Mouse (Mus musculus) lung, adult 2 months (tissue): ENCODE results near the gene Smad6. TPM values are rescaled to one million over a fixed set of nuclear protein-coding genes. Genes with fewer than 3 reads are reported as not detected.
A peak's percentile ranks its signal among the peaks of the same experiment; 100 is the strongest.

Source experiments
- DNase-seq: peaks from one replicate; pipeline ENCODE4 v3.0.0; 2022
- H3K4me1 ChIP-seq: fragments of 200-500 bp; 2 replicates; pipeline ENCODE4 v1.6.1; 2011; ENCODE audit warnings: low read length; ENCODE audit not compliant: control insufficient read depth, insufficient read depth
- H3K4me3 ChIP-seq: fragments of 200-500 bp; replicated peaks from 2 replicates; pipeline ENCODE3; 2011; ENCODE audit warnings: low read depth, mild to moderate bottlenecking, control low read depth, low read length; ENCODE audit errors: extremely low read depth
- CTCF ChIP-seq: fragments of 200-500 bp; IDR thresholded peaks from 2 replicates; pipeline ENCODE4 v1.5.1; 2011; ENCODE audit warnings: mild to moderate bottlenecking, low read length, control low read depth; ENCODE audit not compliant: insufficient read depth
- POLR2A ChIP-seq: fragments of 200-500 bp; IDR thresholded peaks from 2 replicates; pipeline ENCODE4 v1.6.1; 2011; ENCODE audit warnings: low read depth, mild to moderate bottlenecking, control low read depth, low read length, borderline replicate concordance; ENCODE audit errors: extremely low read depth
- WGBS: fragments of 180-500 bp; shearing (Covaris S2); methylation state at CpG from one replicate; pipeline ENCODE4 v1.1.7; 2018; 5-methylcytosine and 5-hydroxymethylcytosine counted together
- polyA plus RNA-seq: library from polyadenylated mRNA; depleted of rRNA; stranded (reverse); fragments of >200 nt; gene quantifications from 2 replicates; pipeline ENCODE4 v1.2.3, GENCODE M21; 2012; rRNA removed

Smad6 gene
- polyA plus RNA-seq = 260 and 369 TPM in 2 replicates

DNA sequence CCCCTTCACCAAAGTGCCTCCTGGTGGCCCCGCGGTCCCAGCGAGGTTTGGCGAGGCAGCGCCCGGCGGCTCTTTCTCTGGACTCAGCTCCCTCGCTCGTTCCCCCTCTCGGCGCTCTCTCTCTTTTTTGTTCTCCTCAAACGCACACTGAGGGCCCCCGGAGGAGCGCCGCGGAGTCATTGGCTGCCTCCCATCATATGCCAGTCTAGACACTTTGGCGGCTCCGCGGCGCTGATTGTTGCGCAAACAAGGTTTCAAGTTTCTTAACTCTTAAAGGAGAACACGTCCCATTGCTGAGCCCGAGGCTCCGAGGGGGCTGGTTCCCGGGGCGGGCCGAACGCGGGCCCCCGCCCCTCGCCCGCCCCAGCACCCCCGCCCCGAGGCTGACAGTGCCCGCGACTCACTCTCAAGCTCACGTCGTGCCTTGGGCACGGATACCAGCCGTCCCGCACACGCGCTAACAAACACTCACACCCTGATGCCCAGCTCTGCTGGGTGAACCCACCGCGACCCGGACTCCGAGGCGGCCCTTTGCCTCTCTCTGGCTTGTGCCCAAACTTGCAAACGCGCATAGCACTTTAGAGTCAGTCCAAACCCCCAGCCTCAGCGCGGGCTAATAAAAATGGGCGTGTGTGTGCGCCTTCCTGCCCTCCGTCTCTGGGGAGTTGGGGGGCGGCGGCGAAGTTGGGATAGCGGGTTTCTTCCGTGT lies at the start of gene Smad6:
Smad6 (minus strand) TSS at position 207 of the 709 bp plus-strand sequence.
- DNase-seq = peak; percentile 88
- TF ChIP-seq CTCF = no peak
- peak; percentile 87; the same call in 1 of the 2 replicates for TF ChIP-seq POLR2A
- H3K4me3 ChIP-seq = peak within 1 kb of the TSS; percentile 90
- under 1% methylated on average over 57 of the region's 60 CpGs for WGBS
- H3K4me1 ChIP-seq = peaks cover 3% of the 10 kb centered on the region; the same call in 1 of the 2 replicates

DNA sequence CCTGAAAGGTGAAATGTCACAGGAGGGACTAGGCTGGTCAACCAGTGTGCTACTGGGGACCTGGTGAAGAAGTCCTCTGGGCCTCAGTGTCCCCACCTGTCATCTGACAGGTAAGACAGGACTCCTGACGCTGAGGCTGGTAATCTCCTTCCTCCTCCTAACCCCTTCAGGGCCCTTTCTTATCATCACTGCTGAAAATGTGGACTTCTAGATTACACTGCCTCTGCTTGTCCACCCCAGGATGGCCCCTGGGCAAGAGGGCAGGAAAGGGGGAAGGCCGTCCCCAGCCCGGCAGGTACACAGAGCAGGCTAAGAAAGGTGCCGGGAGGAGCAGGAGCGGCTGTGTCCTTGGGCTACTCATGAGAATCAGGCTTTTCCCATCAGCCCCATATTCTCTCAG lies 48.8 kb upstream of the Smad6 start:
- no peak for TF ChIP-seq POLR2A
- TF ChIP-seq CTCF = no peak
- DNase-seq = no peak
- WGBS = 94% methylated on average over 5 of the region's 5 CpGs
- no peak overlapping the region for H3K4me3 ChIP-seq
- H3K4me1 ChIP-seq = peaks cover 12% of the 10 kb centered on the region

DNA sequence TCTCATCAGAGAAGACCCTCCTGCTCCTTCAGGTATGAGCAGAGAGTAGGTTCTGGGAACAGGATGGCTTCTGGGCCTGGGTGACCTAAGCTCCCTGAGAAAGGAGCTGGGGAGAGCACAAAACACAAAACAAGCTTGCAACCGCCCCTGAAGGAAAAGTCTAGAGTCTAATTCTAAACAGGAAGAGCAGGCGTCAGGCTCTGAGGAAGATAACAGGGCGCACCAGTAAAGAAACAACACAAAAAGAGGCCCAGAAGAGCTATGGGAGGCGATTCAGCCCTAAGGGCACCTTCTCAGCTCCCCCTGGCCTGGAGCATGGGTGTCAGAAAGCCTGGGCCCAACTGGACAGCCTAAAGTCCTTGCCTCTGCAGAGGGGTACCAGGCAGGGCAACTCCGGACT lies 47.3 kb upstream of the Smad6 start:
- Histone ChIP-seq H3K4me1 (peaks cover 12% of the 10 kb centered on the region), H3K4me3 (no peak overlapping the region)
- WGBS = 54% methylated on average over 5 of the region's 5 CpGs
- TF ChIP-seq POLR2A (no peak), CTCF (no peak)
- DNase-seq = no peak

DNA sequence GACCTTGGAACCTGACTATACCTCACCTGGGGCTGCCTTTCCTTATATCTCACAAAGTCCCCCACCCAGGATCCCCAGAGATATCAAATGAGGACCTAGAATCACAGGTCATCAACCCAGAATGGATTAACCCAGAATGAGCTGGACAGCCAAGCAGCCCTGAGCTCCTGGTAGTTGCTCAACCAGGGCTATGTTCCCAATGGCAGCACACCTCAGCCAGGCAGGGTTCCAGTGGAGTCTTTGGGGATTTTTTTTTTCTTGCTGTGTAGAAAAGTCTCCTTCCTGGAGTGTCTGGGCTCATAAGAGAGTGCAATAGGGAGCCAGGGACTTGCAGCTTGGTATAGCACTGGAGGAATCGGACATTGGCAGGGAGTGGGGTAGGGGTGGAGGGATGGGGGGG lies 46.7 kb upstream of the Smad6 start:
- no peak overlapping the region for H3K4me3 ChIP-seq
- WGBS = 70% methylated on average over 1 of the region's 1 CpGs
- DNase-seq = no peak
- H3K4me1 ChIP-seq = peaks cover 12% of the 10 kb centered on the region
- TF ChIP-seq CTCF = no peak

DNA sequence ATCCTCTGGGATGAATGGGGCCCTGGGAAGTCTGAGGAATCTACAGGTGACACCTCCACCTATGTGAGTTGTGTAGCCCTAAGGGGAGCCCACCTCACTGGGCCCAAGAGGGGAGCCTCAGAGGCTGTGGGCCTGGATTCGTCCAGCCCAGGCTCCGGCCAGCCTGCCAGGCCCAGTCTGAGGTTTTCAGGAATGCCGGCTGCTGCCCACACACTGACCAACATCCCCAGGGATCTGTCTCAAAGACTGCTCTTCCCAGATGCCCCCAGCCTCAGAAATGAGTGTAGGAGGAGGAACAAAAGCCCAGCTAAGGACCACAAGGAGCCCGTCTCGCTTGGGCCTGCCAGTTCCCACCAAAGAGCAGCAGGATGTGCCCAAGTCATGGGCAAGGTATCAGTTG lies 45.9 kb upstream of the Smad6 start:
- H3K4me3 ChIP-seq = no peak overlapping the region
- 86% methylated on average over 5 of the region's 5 CpGs for WGBS
- no peak for TF ChIP-seq POLR2A
- no peak for DNase-seq
- peaks cover 12% of the 10 kb centered on the region for H3K4me1 ChIP-seq

DNA sequence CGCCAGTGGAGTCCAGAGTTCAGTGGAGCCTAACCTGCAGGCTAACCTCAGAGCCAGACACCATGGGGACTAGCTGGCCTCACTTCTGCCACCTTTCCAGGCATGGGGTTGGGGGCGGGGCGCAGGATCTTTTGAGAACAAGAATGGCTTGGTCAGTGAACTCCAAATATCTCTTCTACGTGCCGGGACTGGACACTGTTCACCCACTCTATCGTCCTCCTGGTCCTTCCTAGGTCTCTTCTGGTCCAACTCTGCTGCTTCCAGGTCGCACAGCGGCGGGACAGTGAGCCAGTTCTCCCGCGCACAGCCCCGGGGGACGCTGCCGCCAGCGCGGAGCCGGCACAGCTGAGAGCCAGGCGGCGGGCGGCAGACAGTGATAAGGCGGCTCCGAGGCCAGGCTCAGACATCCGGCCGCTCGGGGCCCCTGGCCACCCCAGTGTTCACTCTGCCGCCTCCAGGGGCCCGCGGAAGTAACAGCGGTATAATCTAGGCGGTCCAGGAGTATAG lies 38.2 kb upstream of the Smad6 start:
- TF ChIP-seq CTCF (no peak), POLR2A (peak; percentile 26; the same call in 1 of the 2 replicates)
- Histone ChIP-seq H3K4me3 (peak overlapping the region; percentile 27), H3K4me1 (peaks cover 10% of the 10 kb centered on the region)
- DNase-seq = peak; percentile 37
- WGBS = 5% methylated on average over 30 of the region's 30 CpGs

DNA sequence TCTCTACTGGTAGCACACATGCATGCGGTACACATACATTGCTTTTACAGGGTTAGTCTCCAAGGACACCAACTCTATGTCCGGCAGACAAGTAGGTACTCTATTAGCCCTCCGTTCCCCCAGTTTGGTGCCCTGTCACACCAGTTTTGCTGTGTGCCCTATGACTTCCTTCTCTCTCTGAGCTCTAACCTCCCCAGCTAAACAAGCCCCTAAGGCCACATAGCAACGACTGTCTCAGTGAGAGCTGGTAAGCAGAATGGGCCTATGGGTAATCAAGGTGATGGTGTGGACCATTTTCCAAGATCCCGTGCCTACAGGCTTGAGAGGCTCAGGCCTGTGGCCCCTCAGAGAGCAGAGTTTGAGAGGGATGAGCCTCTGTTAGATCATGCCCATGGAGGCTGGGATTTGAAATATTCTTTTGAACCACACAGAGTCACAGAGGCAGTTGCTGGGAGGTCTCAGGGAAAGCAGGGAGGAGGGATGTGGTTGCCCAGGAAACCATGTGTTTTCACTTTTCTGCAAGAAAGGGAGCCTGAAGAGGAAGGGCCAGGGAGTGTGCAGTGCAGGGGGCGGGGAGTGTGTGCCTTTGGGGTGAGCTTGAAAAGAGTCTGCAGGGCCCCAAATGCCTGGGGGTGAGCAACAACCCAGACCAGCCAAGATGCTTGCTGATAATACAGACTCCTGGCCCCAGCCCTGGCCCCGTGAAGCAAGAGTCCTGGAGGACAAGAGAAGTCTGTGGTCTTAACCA lies 36.2 kb upstream of the Smad6 start:
- TF ChIP-seq POLR2A = no peak
- no peak overlapping the region for H3K4me3 ChIP-seq
- 72% methylated on average over 7 of the region's 7 CpGs for WGBS
- no peak for DNase-seq
- peaks cover 10% of the 10 kb centered on the region for H3K4me1 ChIP-seq

DNA sequence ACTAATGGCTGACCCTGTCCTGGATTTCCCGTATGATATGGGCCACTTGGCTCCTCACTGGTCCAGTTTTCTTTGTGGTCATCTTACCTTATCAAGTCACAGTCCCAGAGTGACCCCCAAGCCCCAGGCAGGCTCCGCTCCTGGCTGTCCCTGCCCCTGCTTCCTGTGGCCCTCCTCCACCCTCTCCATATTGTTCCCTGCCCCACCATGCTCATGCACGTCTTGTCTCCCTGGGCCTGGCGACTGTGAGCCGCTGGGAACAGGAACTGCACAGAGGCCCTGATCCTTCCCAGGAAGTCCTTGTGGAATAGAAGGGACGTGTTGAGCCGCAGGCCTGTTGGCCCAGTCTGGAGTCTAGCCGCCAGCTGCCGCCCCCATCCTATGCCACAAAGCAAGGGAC lies 33.3 kb upstream of the Smad6 start:
- WGBS = 56% methylated on average over 9 of the region's 9 CpGs
- no peak for DNase-seq
- no peak overlapping the region for H3K4me3 ChIP-seq
- TF ChIP-seq POLR2A (no peak), CTCF (no peak)
- H3K4me1 ChIP-seq = peaks cover 10% of the 10 kb centered on the region

DNA sequence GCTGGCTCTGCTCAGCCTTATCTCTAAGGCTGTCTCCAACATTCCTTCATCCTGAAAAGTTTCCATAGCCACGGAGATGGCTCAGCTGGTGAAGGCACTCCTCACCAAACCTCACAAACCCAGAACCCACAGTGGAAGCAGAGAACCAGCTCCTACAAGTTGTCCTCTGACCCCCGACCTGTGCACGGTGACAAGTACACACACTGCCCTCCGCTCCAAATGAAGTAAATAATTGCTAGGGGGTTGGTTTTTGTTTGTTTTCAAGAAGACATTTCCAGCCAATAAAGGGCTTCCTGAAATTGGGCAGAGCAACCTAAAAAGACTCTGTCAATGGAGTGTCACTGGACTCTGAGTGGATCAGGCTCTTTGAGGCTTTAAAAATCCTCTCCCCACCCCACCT lies 31.9 kb upstream of the Smad6 start:
- Histone ChIP-seq H3K4me1 (peaks cover 7% of the 10 kb centered on the region), H3K4me3 (no peak overlapping the region)
- WGBS = 65% methylated on average over 4 of the region's 4 CpGs
- no peak for DNase-seq
- TF ChIP-seq CTCF = no peak

DNA sequence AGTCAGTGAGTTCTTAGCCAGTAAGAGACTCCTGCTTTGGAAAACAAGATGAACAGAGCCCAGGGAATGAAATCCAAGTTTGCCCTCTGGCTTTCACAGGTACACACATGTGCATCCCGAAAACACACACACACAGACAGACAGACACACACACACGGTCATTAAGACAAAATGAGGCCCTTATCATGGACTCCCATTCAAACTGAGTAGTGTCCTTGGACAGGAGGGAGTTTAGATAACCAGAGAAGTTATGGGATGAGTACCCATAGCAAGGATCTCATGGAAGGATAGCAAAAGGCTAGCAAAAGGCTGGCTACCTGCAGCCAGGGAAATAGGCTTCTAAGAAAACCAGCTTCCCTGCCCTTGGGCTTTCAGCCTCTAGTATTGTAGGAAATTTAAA lies 29.4 kb upstream of the Smad6 start:
- TF ChIP-seq POLR2A (no peak), CTCF (no peak)
- DNase-seq = no peak
- WGBS = 98% methylated on average over 2 of the region's 2 CpGs

More for the DNA sequence above, 29.4 kb upstream of the Smad6 start:
- H3K4me3 ChIP-seq = no peak overlapping the region
- peaks cover 7% of the 10 kb centered on the region for H3K4me1 ChIP-seq
